Mouse (Mus musculus) liver, postnatal 0 days (tissue): ENCODE results near the gene Thtpa.

Source experiments
- CTCF ChIP-seq: sonication (generic); IDR thresholded peaks from 2 replicates; pipeline ENCODE4 v1.5.1; 2016; ENCODE audit warnings: antibody characterized with exemption, low read depth
- EP300 ChIP-seq: IDR thresholded peaks from 2 replicates; pipeline ENCODE4 v1.6.1; 2016; ENCODE audit warnings: antibody characterized with exemption, low read depth, mild to moderate bottlenecking

DNA sequence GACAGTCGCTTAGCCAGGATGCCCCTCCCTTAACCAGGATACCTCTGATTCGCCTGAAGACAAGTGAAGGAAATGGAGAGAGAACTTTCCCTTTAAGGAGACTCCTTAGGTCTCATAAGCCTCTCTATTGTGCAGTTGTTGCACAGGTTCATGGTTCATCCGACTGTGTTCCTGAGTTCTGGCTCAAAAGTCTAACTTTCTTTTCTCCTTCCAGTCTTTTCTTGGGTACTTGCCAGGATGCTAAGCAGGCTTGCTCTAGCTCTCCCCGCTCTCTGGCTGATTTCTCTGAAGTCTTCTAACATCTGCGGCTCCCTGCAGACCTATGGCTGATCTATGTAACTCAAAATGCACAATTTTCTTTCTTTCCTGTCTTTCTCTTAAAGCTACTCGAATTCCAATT lies 11.1 kb upstream of the Thtpa start:
- no peak for TF ChIP-seq CTCF
- no peak for TF ChIP-seq EP300
